Mouse (Mus musculus): ENCODE results near the gene Hoxd1.

DNA sequence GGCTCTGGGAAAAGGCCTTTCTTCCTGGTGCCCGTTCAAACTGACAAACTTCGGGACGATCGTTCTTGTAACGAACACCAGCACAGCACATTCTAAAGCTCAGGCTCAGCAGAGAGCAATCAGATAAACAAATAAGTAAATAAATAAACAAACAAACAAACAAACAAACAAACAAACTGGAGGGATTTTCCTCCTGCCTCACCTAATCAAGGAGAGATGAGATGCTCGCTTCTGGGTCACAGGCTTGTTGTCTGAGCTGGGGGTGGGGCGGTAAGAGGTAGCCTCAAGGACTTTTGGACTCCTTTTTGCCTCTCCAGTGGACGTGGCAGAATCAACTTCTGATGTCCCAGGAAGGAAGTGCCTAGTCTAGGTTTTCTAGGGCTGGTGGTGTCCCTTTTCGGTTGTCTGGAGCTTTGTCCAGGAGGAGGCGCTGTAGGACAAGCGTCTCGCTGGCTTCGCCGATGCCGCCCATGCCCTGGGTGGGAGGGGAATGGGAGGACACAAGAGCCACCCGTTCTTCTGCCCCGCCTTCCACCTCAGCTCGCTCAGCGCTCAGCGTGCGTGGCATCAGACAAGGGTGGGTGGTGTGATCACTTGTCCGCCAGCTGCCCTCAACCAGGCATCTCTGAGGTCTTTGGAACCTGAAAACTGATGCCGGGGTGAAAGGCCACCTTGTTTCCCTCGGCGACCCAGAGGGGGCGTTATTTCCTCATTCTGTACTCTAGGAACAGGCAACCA lies 47.1 kb upstream of the Hoxd1 start:
- TF ChIP-seq CTCF (IDR thresholded peaks at IDR 0.05; ENCODE audit: low read depth) = peak; percentile 94
- TF ChIP-seq EP300 (optimal IDR thresholded peaks at IDR 0.05) = no peak
